Comparison of ENCODE assay signal across 12 mouse cellular contexts in genomic region chr7:76185681-76186121, GRCm38 (mm10). TPM values are rescaled to one million over a fixed set of nuclear protein-coding genes. Genes with fewer than 3 reads are reported as not detected.
A peak's percentile ranks its signal among the peaks of the same experiment; 100 is the strongest.
DNase-seq lines count a peak whose midpoint lies in the region; ATAC-seq lines count a peak whose summit lies in the region.
"Had no signal": no experiment of that assay in that cellular context is flagged by ENCODE, and none has a peak within 500 bp of the region (broad histone marks: within the 10 kb centered on the region; RNA-seq: fewer than 3 reads in every experiment).

No protein-coding gene starts in this region.

- H3K27me3 ChIP-seq in forebrain, embryonic 14.5 days (replicated peaks; ENCODE audit: control insufficient read depth, insufficient read depth, low read length) = no peaks in the 10 kb centered on the region
- no peaks in the 10 kb centered on the region for H3K27me3 ChIP-seq in limb, embryonic 13.5 days

- peak overlapping the region; percentile 82 for H3K27ac ChIP-seq in forebrain, embryonic 14.5 days (ENCODE audit: low read depth, low read length)
- no peak overlapping the region for H3K27ac ChIP-seq in limb, embryonic 13.5 days

- H3K4me2 ChIP-seq in forebrain, embryonic 14.5 days (ENCODE audit: low read length) = peak overlapping the region; percentile 34
- peak overlapping the region; percentile 23; the same call in 1 of the 2 replicates for H3K4me2 ChIP-seq in limb, embryonic 13.5 days (replicated peaks)
- H3K4me2 ChIP-seq: lung, embryonic 14.5 days had no signal

- H3K4me3 ChIP-seq in forebrain, embryonic 14.5 days (ENCODE audit: low read depth, low read length) = no peak overlapping the region; the same call in 1 of the 2 replicates
- H3K4me3 ChIP-seq in limb, embryonic 13.5 days = no peak overlapping the region

- 2% methylated on average over 6 of the region's 6 CpGs for WGBS in forebrain, embryonic 14.5 days
- WGBS in limb, embryonic 13.5 days = 28% methylated on average over 6 of the region's 6 CpGs

- ATAC-seq in forebrain, embryonic 14.5 days = peak; percentile 66
- no peak for ATAC-seq in limb, embryonic 13.5 days (ENCODE audit: low FRiP score, low read depth)

- peak; percentile 27 to 43 for DNase-seq in right cerebral cortex, postnatal 10 days (ENCODE audit: low spot score in 2 of 2)
- no peak for DNase-seq in right cerebral cortex, postnatal 36 days (ENCODE audit: low spot score in 2 of 2)
- no peak for DNase-seq in forebrain, embryonic 14.5 days (ENCODE audit: low spot score)
- peak; percentile 3 for DNase-seq in retina, embryonic 14.5 days (ENCODE audit: low spot score)
- no peak for DNase-seq in adrenal gland, postnatal 36 days
- DNase-seq in ovary, adult 18-20 months (ENCODE audit: low spot score) = no peak
- DNase-seq in ovary, postnatal 10 days (ENCODE audit: low spot score) = no peak
- DNase-seq: kidney, adult 11 months; lung, embryonic 14.5 days; thymus, adult 2 months had no signal

- peaks cover 19% of the 10 kb centered on the region for H3K4me1 ChIP-seq in forebrain, embryonic 14.5 days (ENCODE audit: control insufficient read depth, insufficient read depth, low read length)
- H3K4me1 ChIP-seq in limb, embryonic 13.5 days = no peaks in the 10 kb centered on the region

- no peak overlapping the region for H3K9ac ChIP-seq in forebrain, embryonic 14.5 days (ENCODE audit: low read length)
- no peak overlapping the region for H3K9ac ChIP-seq in limb, embryonic 13.5 days
- H3K9ac ChIP-seq: lung, embryonic 14.5 days had no signal

- H3K36me3 ChIP-seq in forebrain, embryonic 14.5 days (ENCODE audit: control insufficient read depth, insufficient read depth, low read length) = no peaks in the 10 kb centered on the region
- no peaks in the 10 kb centered on the region for H3K36me3 ChIP-seq in limb, embryonic 13.5 days

- H3K9me3 ChIP-seq in forebrain, embryonic 14.5 days (replicated peaks; ENCODE audit: control insufficient read depth, low read length) = no peaks in the 10 kb centered on the region
- no peaks in the 10 kb centered on the region for H3K9me3 ChIP-seq in limb, embryonic 13.5 days

RNA-seq across cellular contexts. Expression of gene Agbl1, which starts 44.0 kb away (rescaled TPM):
- polyA plus RNA-seq in forebrain, embryonic 14.5 days (2014; fragmentation: Nextera tagmentation; extraction: Ambion mirVana) = 0.09 and 0.48 TPM in 2 replicates
- polyA plus RNA-seq in limb, embryonic 13.5 days (2015; fragmentation: Nextera tagmentation; extraction: Ambion mirVana) = 0.06 and 0.11 TPM in 2 replicates
- total RNA-seq in adrenal gland, postnatal 36 days (2021) = not detected
- polyA plus RNA-seq: lung, embryonic 14.5 days; small intestine, adult 2 months had no signal

Comparison
In these comparisons a context has a peak if more than half of its experiments do, and no peak if none do; other contexts are left out.
1. DNase-seq: peak in right cerebral cortex, postnatal 10 days (2 of 2) and retina, embryonic 14.5 days (single experiment); none in right cerebral cortex, postnatal 36 days (0 of 2), forebrain, embryonic 14.5 days (single experiment), adrenal gland, postnatal 36 days (0 of 2), ovary, adult 18-20 months (single experiment) and ovary, postnatal 10 days (single experiment).